Mouse (Mus musculus) bone marrow macrophage, adult 2 months (primary cell): ENCODE measurements around the gene Pex6.

Experiments used
- CTCF ChIP-seq: IDR thresholded peaks from 2 replicates; pipeline ENCODE4 v1.5.1; 2012; ENCODE audit warnings: low read depth, mild to moderate bottlenecking, low read length, moderate library complexity
- POLR2A ChIP-seq: IDR thresholded peaks from 2 replicates; pipeline ENCODE4 v1.6.1; 2012; ENCODE audit warnings: mild to moderate bottlenecking, low read depth, low read length, borderline replicate concordance

GRCm38 (mm10) chr17:46702100-46702499, 9.2 kb upstream of the Pex6 start:
- TF ChIP-seq POLR2A (no peak), CTCF (no peak)
